Mouse (Mus musculus): Measurements from ENCODE around the gene Rrp9. TPM values are rescaled to one million over a fixed set of nuclear protein-coding genes. Genes with fewer than 3 reads are reported as not detected.

The Rrp9 gene
- total and polyA plus RNA-seq, 3 experiments = 120 to 326 (median 130) TPM

GRCm38 (mm10) chr9:106474456-106474855, 1.3 kb upstream of the Rrp9 start:
- H3K27ac ChIP-seq (ENCODE audit: insufficient read depth, low read depth) = no peak overlapping the region
- H3K4me3 ChIP-seq (replicated peaks in 1 of 3; ENCODE audit: low read depth in 2 of 3, low read length in 2 of 3, poor library complexity in 1 of 3) = peak overlapping the region in 2 of 3 experiments; percentile 54 to 77
- no peak for TF ChIP-seq ZNF384 (IDR thresholded peaks at IDR 0.05; ENCODE audit: low read depth, low read length)
- TF ChIP-seq RCOR1 (conservative IDR thresholded peaks at IDR 0.05; ENCODE audit: low read depth, low read length) = no peak
- no peak for TF ChIP-seq ETS1 (conservative IDR thresholded peaks at IDR 0.05; ENCODE audit: low read depth, low read length)
- TF ChIP-seq MXI1 (IDR thresholded peaks at IDR 0.05; ENCODE audit: low read depth, low read length) = no peak
- TF ChIP-seq GABPA (IDR thresholded peaks at IDR 0.05; ENCODE audit: insufficient replicate concordance, low read depth, low read length) = no peak
- TF ChIP-seq MEF2A (IDR thresholded peaks at IDR 0.05; ENCODE audit: borderline replicate concordance, low read depth, low read length) = no peak; the same call in 1 of the 2 replicates
- no peak for TF ChIP-seq TCF12 (IDR thresholded peaks at IDR 0.05; ENCODE audit: low read depth, low read length)
- TF ChIP-seq ZKSCAN1 (IDR thresholded peaks at IDR 0.05; ENCODE audit: borderline replicate concordance, low read depth, low read length) = no peak
- no peak for TF ChIP-seq EP300 (IDR thresholded peaks at IDR 0.05; ENCODE audit: low read length)
- TF ChIP-seq BHLHE40 (IDR thresholded peaks at IDR 0.05; ENCODE audit: low read depth, low read length) = no peak
- TF ChIP-seq PAX5 (IDR thresholded peaks at IDR 0.05; ENCODE audit: low read length) = no peak
- no peak for TF ChIP-seq UBTF (IDR thresholded peaks at IDR 0.05; ENCODE audit: low read depth, low read length)
- 0 out of 2 replicates have a peak, but pooled peaks have one; percentile 9 for TF ChIP-seq NRF1 (IDR thresholded peaks at IDR 0.05; ENCODE audit: low read depth, low read length)
- TF ChIP-seq ZMIZ1 (IDR thresholded peaks at IDR 0.05; ENCODE audit: low read depth, low read length) = no peak
- no peak for TF ChIP-seq MAX (IDR thresholded peaks at IDR 0.05; ENCODE audit: low read length)
- TF ChIP-seq JUN (IDR thresholded peaks at IDR 0.05; ENCODE audit: insufficient read depth, low read depth, low read length) = no peak
- no peak for TF ChIP-seq NELFE (IDR thresholded peaks at IDR 0.05; ENCODE audit: low read depth, low read length)
- TF ChIP-seq MAZ (IDR thresholded peaks at IDR 0.05; ENCODE audit: low read depth, low read length) = no peak; the same call in 1 of the 2 replicates
- no peak for TF ChIP-seq KAT2A (IDR thresholded peaks at IDR 0.05; ENCODE audit: insufficient replicate concordance, low read length)
- peak; percentile 33; the same call in 1 of the 2 replicates for TF ChIP-seq HCFC1 (IDR thresholded peaks at IDR 0.05; ENCODE audit: low read depth, low read length)
- TF ChIP-seq USF2 (conservative IDR thresholded peaks at IDR 0.05; ENCODE audit: low read depth, low read length) = no peak
- no peak for TF ChIP-seq TBP (conservative IDR thresholded peaks at IDR 0.05; ENCODE audit: low read depth, low read length)
- peak; percentile 28; the same call in 1 of the 2 replicates for TF ChIP-seq IRF4 (IDR thresholded peaks at IDR 0.05; ENCODE audit: low read depth, low read length)
- TF ChIP-seq SIN3A (IDR thresholded peaks at IDR 0.05; ENCODE audit: low read length) = 0 out of 2 replicates have a peak, but pooled peaks have one; percentile 11
- peak; percentile 83 for TF ChIP-seq CHD2 (IDR thresholded peaks at IDR 0.05; ENCODE audit: low read length)
- TF ChIP-seq POLR2A (IDR thresholded peaks at IDR 0.05; ENCODE audit: low read depth, low read length) = peak; percentile 33; the same call in 1 of the 2 replicates
- no peak for TF ChIP-seq JUND (conservative IDR thresholded peaks at IDR 0.05; ENCODE audit: low read depth, low read length)
- TF ChIP-seq CHD1 (IDR thresholded peaks at IDR 0.05; ENCODE audit: low read depth, low read length) = no peak
- TF ChIP-seq SMC3 (IDR thresholded peaks at IDR 0.05; ENCODE audit: low read depth, low read length) = peak; percentile 55
- no peak for TF ChIP-seq MYC (IDR thresholded peaks at IDR 0.05; ENCODE audit: low read depth, low read length)
- no peak for TF ChIP-seq USF1 (IDR thresholded peaks at IDR 0.05; ENCODE audit: low read depth, low read length)
- TF ChIP-seq POLR2AphosphoS2 (IDR thresholded peaks at IDR 0.05; ENCODE audit: low read depth, low read length) = no peak
- TF ChIP-seq E2F4 (IDR thresholded peaks at IDR 0.05; ENCODE audit: insufficient replicate concordance, low read depth, low read length) = no peak
- no peak for TF ChIP-seq MAFK (IDR thresholded peaks at IDR 0.05; ENCODE audit: insufficient replicate concordance, low read length)
- TF ChIP-seq CTCF (conservative IDR thresholded peaks at IDR 0.05 in 1 of 2, IDR thresholded peaks at IDR 0.05 in 1 of 2; ENCODE audit: low read depth in 2 of 2, low read length in 2 of 2) = peak; percentile 50 to 71; a peak in 3 of 4 replicates
- TF ChIP-seq ZC3H11A (IDR thresholded peaks at IDR 0.05; ENCODE audit: low read depth, low read length) = no peak
- no peak; the same call in 1 of the 2 replicates for TF ChIP-seq ELF1 (IDR thresholded peaks at IDR 0.05; ENCODE audit: low read depth, low read length)
- peak; percentile 48 for TF ChIP-seq RAD21 (IDR thresholded peaks at IDR 0.05; ENCODE audit: low read depth, low read length)
- DNase-seq (ENCODE audit: extremely low read depth) = peak; percentile 77
- H3K27me3 ChIP-seq (replicated peaks) = no peaks in the 10 kb centered on the region
- H3K79me2 ChIP-seq (replicated peaks; ENCODE audit: control insufficient read depth, extremely low read depth, insufficient read depth, poor library complexity, severe bottlenecking) = peaks cover 23% of the 10 kb centered on the region
- H3K9ac ChIP-seq (ENCODE audit: insufficient read depth, low read depth) = peak overlapping the region; percentile 18; the same call in 1 of the 2 replicates
- dilution Hi-C loops (cut with MboI; ENCODE audit: extremely low pct_ligation_motif_present, extremely low pct_unique_long_range_greater_than_20kb, low sequenced_read_pairs) (no loop called here), in situ Hi-C loops (cut with MboI; ENCODE audit: low pct_ligation_motif_present, low pct_unique_long_range_greater_than_20kb, low sequenced_read_pairs) (no loop called here)
- H3K4me2 ChIP-seq (ENCODE audit: insufficient read depth, low read depth, poor library complexity, severe bottlenecking) = peak overlapping the region; percentile 90
- peaks cover 3 to 47% of the 10 kb centered on the region in 2 experiments for H3K36me3 ChIP-seq (replicated peaks in 1 of 2; ENCODE audit: control insufficient read depth in 1 of 2, insufficient read depth in 1 of 2, low read length in 1 of 2)
- no peaks in the 10 kb centered on the region for H3K9me3 ChIP-seq (replicated peaks; ENCODE audit: low read length)
- H3K4me1 ChIP-seq (ENCODE audit: control insufficient read depth in 1 of 2, insufficient read depth in 2 of 2) = peaks cover 2 to 51% of the 10 kb centered on the region in 2 experiments; a peak in 3 of 4 replicates

Data from CH12.LX (cell line).